Mouse (Mus musculus): ENCODE results near the gene Pnpla7. TPM values are rescaled to one million over a fixed set of nuclear protein-coding genes. Genes with fewer than 3 reads are reported as not detected.

Gene Pnpla7
- polyA plus RNA-seq (2014; fragmentation: Illumina TruSeq; extraction: RNeasy Lipid Tissue Mini Kit (QIAGEN cat#74804); ENCODE audit: low read depth, low replicate concordance) = 34.9 TPM

DNA sequence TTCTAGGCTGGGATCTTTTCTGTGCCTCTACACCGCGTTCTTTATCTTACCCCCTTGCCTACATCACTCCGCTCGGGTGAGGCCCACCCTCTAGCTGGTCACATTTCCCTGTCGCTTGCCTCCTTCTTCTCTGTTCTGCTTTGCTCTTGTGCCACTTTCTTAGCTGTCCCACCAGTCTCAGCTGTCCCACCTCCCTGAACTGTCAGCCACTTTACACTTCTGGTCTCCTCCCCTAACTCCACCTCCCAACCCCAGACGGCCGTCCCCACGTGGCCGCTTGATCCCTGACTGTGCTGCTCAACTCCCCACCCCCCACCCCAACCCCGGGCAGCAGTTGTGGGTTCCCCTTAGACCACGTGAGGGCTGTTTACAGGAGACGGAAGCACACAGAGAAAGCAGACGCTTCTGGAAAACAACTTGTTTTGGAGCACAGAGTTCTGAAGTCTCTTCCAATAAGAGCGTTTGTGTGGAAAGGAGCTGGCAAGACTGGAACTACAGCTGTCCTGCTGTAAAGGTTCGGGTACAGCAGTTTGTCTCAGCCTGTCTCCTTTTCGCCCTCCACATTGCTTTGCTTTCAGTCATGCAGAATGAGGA, at the start of gene Pnpla7:
TSS of gene Pnpla7 (plus strand) at position 330 of the 594 bp plus-strand sequence.

GRCm38 (mm10) chr2:24935057-24935796, 40.6 kb upstream of the Pnpla7 start, which contains the start of gene Arrdc1:
Gene Arrdc1 (minus strand): TSS chr2:24935252.

GRCm38 (mm10) chr2:24949421-24950188, 26.2 kb upstream of the Pnpla7 start, which contains the start of gene Zmynd19:
Gene Zmynd19 (plus strand): TSS chr2:24949792.

GRCm38 (mm10) chr2:24962304-24963000, 13.4 kb upstream of the Pnpla7 start, which contains the start of gene Dph7:
Gene Dph7 (plus strand): TSS chr2:24962400.

DNA sequence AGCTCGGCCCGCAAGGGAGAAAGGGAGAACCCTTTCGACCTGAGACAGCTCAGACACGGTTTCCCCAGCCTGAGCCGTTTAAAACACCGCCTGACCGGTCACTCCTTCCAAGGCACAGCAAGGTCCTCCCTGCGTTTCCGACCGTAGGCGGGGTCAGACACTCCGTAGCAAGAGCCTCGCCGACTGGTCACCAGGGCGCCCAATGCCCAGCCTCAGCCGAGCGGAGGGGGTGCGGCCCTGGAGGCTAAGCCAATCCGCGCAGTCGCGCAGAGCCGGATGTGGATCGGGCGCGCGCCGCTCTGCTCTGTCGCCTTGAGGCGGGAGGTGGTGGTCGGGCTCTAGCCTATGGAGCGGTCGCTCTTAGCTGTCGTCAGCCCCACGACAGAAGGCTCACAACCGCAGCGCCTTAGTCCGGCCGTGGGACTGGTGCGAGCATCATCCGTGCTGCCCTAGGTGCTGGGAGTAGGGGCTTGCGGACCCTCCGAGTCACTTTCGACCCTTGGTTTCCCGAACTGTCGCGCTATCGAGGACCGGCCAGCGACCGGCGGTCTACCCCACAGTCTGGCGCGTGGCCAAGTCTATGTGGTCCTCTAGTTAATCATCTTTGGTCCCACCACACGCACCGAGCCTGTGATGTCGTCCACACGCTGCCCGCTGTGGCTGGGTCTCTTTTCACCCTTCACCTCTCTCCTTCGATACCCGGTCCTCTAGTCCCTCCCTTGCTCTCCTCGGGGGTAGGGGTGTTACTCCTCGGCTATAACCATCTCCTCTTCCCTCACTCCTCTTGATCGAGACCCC, 728 bp upstream of the Pnpla7 start, which contains the start of gene Mrpl41:
TSS of gene Mrpl41 (minus strand) at position 193 of the 798 bp plus-strand sequence.

DNA sequence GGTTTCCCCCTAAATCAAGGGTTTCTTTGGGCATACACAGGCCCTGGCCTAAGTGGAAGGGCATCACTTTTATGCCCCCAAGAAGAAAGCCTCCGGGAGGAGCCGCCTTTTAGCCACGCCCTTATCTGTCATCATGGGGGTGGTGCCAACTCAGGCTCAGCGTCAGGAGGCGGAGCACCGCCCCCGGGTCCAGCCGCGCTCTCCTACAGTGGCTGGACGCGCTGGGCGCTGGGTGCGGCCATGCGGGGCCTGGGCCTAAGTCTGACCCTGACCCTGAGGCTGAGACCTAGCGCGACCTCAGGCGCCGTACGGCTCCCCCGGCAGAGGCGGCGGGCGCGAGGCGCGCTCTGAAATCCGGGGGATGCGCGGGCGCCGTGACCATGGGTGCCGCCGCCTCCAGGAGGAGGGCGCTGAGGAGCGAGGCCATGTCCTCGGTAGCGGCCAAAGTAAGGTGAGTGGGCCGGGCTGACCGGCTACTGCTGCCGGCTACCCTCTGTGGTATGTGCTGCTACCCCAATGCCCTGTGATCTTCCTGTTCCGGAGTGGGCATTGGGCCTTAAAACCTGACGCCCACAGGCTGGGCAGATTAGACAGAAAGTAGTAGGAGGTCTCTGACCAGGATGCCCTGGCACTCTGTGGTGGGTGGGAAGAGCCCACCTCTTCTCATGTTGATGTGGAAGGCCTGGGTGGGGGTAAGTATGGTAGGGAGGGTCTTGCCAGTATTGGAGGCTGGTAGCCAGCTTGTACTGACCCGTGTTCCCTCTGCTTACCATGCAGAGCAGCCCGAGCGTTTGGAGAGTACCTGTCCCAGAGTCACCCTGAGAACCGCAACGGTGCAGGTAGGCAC, 78.6 kb downstream of the Pnpla7 start, which contains the start of gene Nsmf:
TSS of gene Nsmf (plus strand) at position 135 of the 847 bp plus-strand sequence.

DNA sequence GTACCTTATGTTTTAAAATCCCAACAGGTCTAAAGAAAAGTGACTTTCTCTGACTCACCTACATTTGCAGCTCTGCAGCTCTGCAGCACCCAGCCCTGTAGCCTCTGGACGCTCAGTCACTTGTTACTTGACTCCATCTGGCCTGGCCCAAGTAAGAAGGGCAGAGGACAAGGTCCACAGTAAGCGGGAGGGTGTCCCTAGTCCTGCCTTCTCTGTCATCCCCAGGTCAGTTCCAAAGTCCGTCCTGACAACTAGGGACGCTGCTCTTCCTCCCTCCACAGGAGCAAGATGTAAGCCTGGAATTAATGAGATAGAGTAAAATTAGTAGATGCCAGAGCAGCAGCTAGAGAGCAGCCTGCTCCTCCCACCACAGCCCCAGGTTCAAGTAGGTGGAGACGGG, 104.2 kb downstream of the Pnpla7 start, which contains the start of gene Entpd8:
TSS of gene Entpd8 (plus strand) at position 229 of the 400 bp plus-strand sequence.

DNA sequence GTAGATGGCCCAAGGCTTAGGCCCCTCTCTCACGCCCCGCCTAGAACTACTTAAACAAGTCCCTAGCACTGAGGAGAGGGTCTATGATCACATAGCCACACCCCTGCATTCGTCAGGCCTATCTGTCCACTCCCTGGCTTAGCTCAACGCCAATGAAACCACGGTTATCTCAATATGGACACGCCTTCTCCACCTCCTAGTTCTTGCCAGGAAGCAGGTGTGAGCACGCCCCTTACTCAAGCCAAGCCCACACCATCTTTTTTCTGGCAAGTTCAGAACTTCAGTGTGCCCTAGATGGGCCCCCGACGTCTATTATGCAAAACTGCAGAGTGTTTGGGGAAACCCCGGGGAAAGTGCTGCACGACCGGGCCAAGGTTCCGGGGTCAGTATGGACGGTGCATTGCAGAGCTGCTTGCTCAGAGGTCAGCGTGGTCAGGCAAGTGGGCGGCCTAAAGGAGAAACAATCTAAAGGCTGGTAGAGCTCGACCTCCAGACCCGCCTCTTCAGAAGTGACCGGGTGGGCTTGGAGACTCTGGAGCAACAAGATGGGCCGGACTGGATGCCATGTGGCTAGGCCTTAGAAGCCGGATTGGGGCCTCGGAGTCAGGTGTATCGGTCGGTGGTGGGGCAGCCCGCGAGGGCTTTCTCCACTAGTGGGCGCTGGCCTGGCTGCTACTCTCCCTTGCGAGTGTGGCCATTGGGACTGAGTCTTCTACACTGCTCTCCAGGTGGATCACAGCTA, 119.4 kb downstream of the Pnpla7 start, which contains the start of gene Noxa1:
TSS of gene Noxa1 (minus strand) at position 41 of the 742 bp plus-strand sequence.

Other genes starting within 250 kb of the Pnpla7 start
- gene Cacna1b, start 212.9 kb upstream of the Pnpla7 start, polyA plus RNA-seq (2014; fragmentation: Illumina TruSeq; extraction: RNeasy Lipid Tissue Mini Kit (QIAGEN cat#74804); ENCODE audit: low read depth, low replicate concordance) = 0.27 TPM
- 5.0 TPM for gene Ehmt1, start 56.4 kb upstream of the Pnpla7 start, polyA plus RNA-seq (2014; fragmentation: Illumina TruSeq; extraction: RNeasy Lipid Tissue Mini Kit (QIAGEN cat#74804); ENCODE audit: low read depth, low replicate concordance)
- 0.83 TPM for gene Arrdc1, start 40.8 kb upstream of the Pnpla7 start, polyA plus RNA-seq (2014; fragmentation: Illumina TruSeq; extraction: RNeasy Lipid Tissue Mini Kit (QIAGEN cat#74804); ENCODE audit: low read depth, low replicate concordance)
- gene Zmynd19, start 26.2 kb upstream of the Pnpla7 start, polyA plus RNA-seq (2014; fragmentation: Illumina TruSeq; extraction: RNeasy Lipid Tissue Mini Kit (QIAGEN cat#74804); ENCODE audit: low read depth, low replicate concordance) = 26.5 TPM
- gene Dph7, start 13.6 kb upstream of the Pnpla7 start, polyA plus RNA-seq (2014; fragmentation: Illumina TruSeq; extraction: RNeasy Lipid Tissue Mini Kit (QIAGEN cat#74804); ENCODE audit: low read depth, low replicate concordance) = 4.9 TPM
- gene Mrpl41, start 935 bp upstream of the Pnpla7 start, polyA plus RNA-seq (2014; fragmentation: Illumina TruSeq; extraction: RNeasy Lipid Tissue Mini Kit (QIAGEN cat#74804); ENCODE audit: low read depth, low replicate concordance) = 50.8 TPM
- 3.6 TPM for gene Nsmf, start 78.3 kb downstream of the Pnpla7 start, polyA plus RNA-seq (2014; fragmentation: Illumina TruSeq; extraction: RNeasy Lipid Tissue Mini Kit (QIAGEN cat#74804); ENCODE audit: low read depth, low replicate concordance)
- gene Entpd8, start 104.3 kb downstream of the Pnpla7 start, polyA plus RNA-seq (2014; fragmentation: Illumina TruSeq; extraction: RNeasy Lipid Tissue Mini Kit (QIAGEN cat#74804); ENCODE audit: low read depth, low replicate concordance) = 0.20 TPM
- gene Noxa1, start 119.1 kb downstream of the Pnpla7 start, polyA plus RNA-seq (2014; fragmentation: Illumina TruSeq; extraction: RNeasy Lipid Tissue Mini Kit (QIAGEN cat#74804); ENCODE audit: low read depth, low replicate concordance) = not detected
- 1.2 TPM for gene Nrarp, start 204.7 kb downstream of the Pnpla7 start, polyA plus RNA-seq (2014; fragmentation: Illumina TruSeq; extraction: RNeasy Lipid Tissue Mini Kit (QIAGEN cat#74804); ENCODE audit: low read depth, low replicate concordance)
- 0.17 TPM for gene Tor4a, start 220.9 kb downstream of the Pnpla7 start, polyA plus RNA-seq (2014; fragmentation: Illumina TruSeq; extraction: RNeasy Lipid Tissue Mini Kit (QIAGEN cat#74804); ENCODE audit: low read depth, low replicate concordance)
- 4.2 TPM for gene Nelfb, start 235.5 kb downstream of the Pnpla7 start, polyA plus RNA-seq (2014; fragmentation: Illumina TruSeq; extraction: RNeasy Lipid Tissue Mini Kit (QIAGEN cat#74804); ENCODE audit: low read depth, low replicate concordance)
- gene Stpg3, start 238.6 kb downstream of the Pnpla7 start, polyA plus RNA-seq (2014; fragmentation: Illumina TruSeq; extraction: RNeasy Lipid Tissue Mini Kit (QIAGEN cat#74804); ENCODE audit: low read depth, low replicate concordance) = 21.6 TPM
- 145 TPM for gene Fam166a, start 242.7 kb downstream of the Pnpla7 start, polyA plus RNA-seq (2014; fragmentation: Illumina TruSeq; extraction: RNeasy Lipid Tissue Mini Kit (QIAGEN cat#74804); ENCODE audit: low read depth, low replicate concordance)
- 327 TPM for gene Tubb4b, start 248.7 kb downstream of the Pnpla7 start, polyA plus RNA-seq (2014; fragmentation: Illumina TruSeq; extraction: RNeasy Lipid Tissue Mini Kit (QIAGEN cat#74804); ENCODE audit: low read depth, low replicate concordance)

Measured in testis, adult 10 weeks (tissue).